Mouse (Mus musculus): ENCODE results near the gene Mrpl27. TPM values are rescaled to one million over a fixed set of nuclear protein-coding genes. Genes with fewer than 3 reads are reported as not detected.

The Mrpl27 gene
- polyA plus RNA-seq, 1 experiment: 57.0 TPM

DNA sequence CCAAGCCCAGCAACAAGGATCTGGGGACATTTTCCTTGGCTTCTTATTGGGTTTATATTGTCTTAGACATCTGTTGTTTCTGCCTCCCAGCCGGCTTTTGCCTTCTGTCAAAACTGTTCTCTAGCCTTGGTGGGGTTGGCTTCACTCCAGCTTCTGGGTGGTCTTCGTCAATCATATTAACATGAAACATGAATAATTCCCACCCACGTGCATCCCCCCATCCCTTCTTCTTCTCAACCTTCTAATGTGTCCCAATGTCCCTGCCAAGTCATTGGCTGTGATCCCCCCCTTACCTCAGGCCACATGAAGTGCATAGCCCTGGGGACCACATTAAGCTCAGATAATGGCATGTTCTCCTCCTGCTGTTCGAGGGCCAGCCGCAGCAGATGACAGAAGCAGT is 50.9 kb downstream of the Mrpl27 start, which contains the start of gene Gm11541:
TSS of gene Gm11541 (minus strand) at position 28 of the 400 bp plus-strand sequence.
- no peaks in the 10 kb centered on the region for H3K79me3 ChIP-seq (ENCODE audit: low read depth)
- peaks cover 10% of the 10 kb centered on the region for H3K27me3 ChIP-seq (ENCODE audit: control insufficient read depth, insufficient read depth, insufficient read length)
- no peaks in the 10 kb centered on the region for H3K79me2 ChIP-seq (ENCODE audit: control insufficient read depth, insufficient read depth)
- no peak within 1 kb of the TSS for H3ac ChIP-seq (ENCODE audit: control insufficient read depth, insufficient read length, low read depth)
- H3K36me3 ChIP-seq (ENCODE audit: control insufficient read depth, insufficient read depth): no peaks in the 10 kb centered on the region
- no peak for TF ChIP-seq MYOD1 (IDR thresholded peaks at IDR 0.05; ENCODE audit: control insufficient read depth, insufficient read length, low read depth)
- TF ChIP-seq CTCF (IDR thresholded peaks at IDR 0.05; ENCODE audit: control insufficient read depth, insufficient read depth, insufficient read length): no peak
- TF ChIP-seq FOSL1 (IDR thresholded peaks at IDR 0.05; ENCODE audit: insufficient read depth, low read length, poor library complexity, severe bottlenecking): no peak
- no peak for TF ChIP-seq MYOG (IDR thresholded peaks at IDR 0.05; ENCODE audit: control insufficient read depth, extremely low read depth, insufficient read length)
- no peak for TF ChIP-seq USF1 (IDR thresholded peaks at IDR 0.05; ENCODE audit: low read depth)
- no peak for TF ChIP-seq MAX (IDR thresholded peaks at IDR 0.05)
- no peak for TF ChIP-seq CEBPB (IDR thresholded peaks at IDR 0.05; ENCODE audit: low read depth)
- H3K4me3 ChIP-seq (ENCODE audit: insufficient read depth, poor library complexity, severe bottlenecking): no peak within 1 kb of the TSS

Other genes starting within 250 kb of the Mrpl27 start
- gene Cacna1g, start 179.6 kb upstream of the Mrpl27 start, polyA plus RNA-seq (2012; fragmentation: generic; extraction: Trizol): 0.04 TPM
- gene Spata20, start 167.6 kb upstream of the Mrpl27 start, polyA plus RNA-seq (2012; fragmentation: generic; extraction: Trizol): not detected
- gene Epn3, start 153.8 kb upstream of the Mrpl27 start, polyA plus RNA-seq (2012; fragmentation: generic; extraction: Trizol): 0.25 TPM
- not detected for gene Mycbpap, start 132.0 kb upstream of the Mrpl27 start, polyA plus RNA-seq (2012; fragmentation: generic; extraction: Trizol)
- gene Rsad1, start 104.5 kb upstream of the Mrpl27 start, polyA plus RNA-seq (2012; fragmentation: generic; extraction: Trizol): 3.2 TPM
- 0.12 TPM for gene Chad, start 88.7 kb upstream of the Mrpl27 start, polyA plus RNA-seq (2012; fragmentation: generic; extraction: Trizol)
- gene Acsf2, start 51.9 kb upstream of the Mrpl27 start, polyA plus RNA-seq (2012; fragmentation: generic; extraction: Trizol): 2.7 TPM
- 346 TPM for gene Lrrc59, start 24.0 kb upstream of the Mrpl27 start, polyA plus RNA-seq (2012; fragmentation: generic; extraction: Trizol)
- gene Eme1, start 197 bp downstream of the Mrpl27 start, polyA plus RNA-seq (2012; fragmentation: generic; extraction: Trizol): 10.1 TPM
- 10.4 TPM for gene Xylt2, start 23.7 kb downstream of the Mrpl27 start, polyA plus RNA-seq (2012; fragmentation: generic; extraction: Trizol)
- gene Gm11541, start 50.7 kb downstream of the Mrpl27 start, polyA plus RNA-seq (2012; fragmentation: generic; extraction: Trizol): not detected
- 0.02 TPM for gene Cdc34b, start 88.0 kb downstream of the Mrpl27 start, polyA plus RNA-seq (2012; fragmentation: generic; extraction: Trizol)
- gene Tmem92, start 128.9 kb downstream of the Mrpl27 start, polyA plus RNA-seq (2012; fragmentation: generic; extraction: Trizol): 0.13 TPM